Mouse (Mus musculus) brain, embryonic 14.5 days (tissue): ENCODE data around the gene Slc10a2. TPM values are rescaled to one million over a fixed set of nuclear protein-coding genes. Genes with fewer than 3 reads are reported as not detected.
"Not testable (repeated sequence)": the region's sequence is repeated elsewhere in the genome, so short reads cannot be mapped to it uniquely, and the experiment has no call there.

Source experiments
- DNase-seq: peaks from one replicate; pipeline ENCODE4 v3.0.0-alpha.2; 2011; ENCODE audit warnings: low read depth
- CTCF ChIP-seq: fragments of 200-500 bp; IDR thresholded peaks from 2 replicates; pipeline ENCODE4 v1.5.1; 2012; ENCODE audit warnings: inconsistent platforms, mild to moderate bottlenecking, moderate library complexity, borderline replicate concordance; ENCODE audit not compliant: insufficient read depth, insufficient read length; ENCODE audit errors: extremely low read depth
- POLR2A ChIP-seq: fragments of 200-500 bp; IDR thresholded peaks from 2 replicates; pipeline ENCODE4 v1.6.1; 2012; ENCODE audit warnings: mild to moderate bottlenecking, inconsistent platforms, borderline replicate concordance; ENCODE audit not compliant: poor library complexity, insufficient read depth, insufficient read length, severe bottlenecking; ENCODE audit errors: extremely low read depth
- polyA plus RNA-seq: library from polyadenylated mRNA; depleted of rRNA; stranded (reverse); fragments of >200 nt; gene quantifications from 2 replicates; pipeline ENCODE4 v1.2.3, GENCODE M21; 2012; rRNA removed

Gene Slc10a2
- not detected in 2 replicates for polyA plus RNA-seq

DNA sequence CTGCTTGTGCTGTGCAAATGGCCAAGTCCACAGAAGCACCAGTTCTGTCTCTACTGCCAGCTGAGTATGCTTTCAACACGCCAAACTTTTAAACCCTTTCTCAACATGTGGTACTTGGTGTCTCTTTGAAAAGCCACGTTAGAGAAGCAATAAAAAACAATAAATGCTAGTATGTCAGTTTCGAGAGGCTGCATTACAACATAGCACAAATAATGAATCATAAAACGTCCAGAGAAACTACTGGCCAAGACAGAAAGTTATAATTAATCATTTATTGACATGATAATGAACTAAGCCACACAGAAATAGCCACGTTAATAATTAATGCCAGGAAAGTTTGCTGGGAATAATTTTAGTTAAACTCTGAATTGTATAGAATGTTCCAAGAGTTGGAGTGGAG lies at the start of gene Slc10a2:
Gene Slc10a2, minus strand, starts transcription at position 166 of the 400 bp plus-strand sequence.
- TF ChIP-seq POLR2A = no peak
- TF ChIP-seq CTCF = no peak

DNA sequence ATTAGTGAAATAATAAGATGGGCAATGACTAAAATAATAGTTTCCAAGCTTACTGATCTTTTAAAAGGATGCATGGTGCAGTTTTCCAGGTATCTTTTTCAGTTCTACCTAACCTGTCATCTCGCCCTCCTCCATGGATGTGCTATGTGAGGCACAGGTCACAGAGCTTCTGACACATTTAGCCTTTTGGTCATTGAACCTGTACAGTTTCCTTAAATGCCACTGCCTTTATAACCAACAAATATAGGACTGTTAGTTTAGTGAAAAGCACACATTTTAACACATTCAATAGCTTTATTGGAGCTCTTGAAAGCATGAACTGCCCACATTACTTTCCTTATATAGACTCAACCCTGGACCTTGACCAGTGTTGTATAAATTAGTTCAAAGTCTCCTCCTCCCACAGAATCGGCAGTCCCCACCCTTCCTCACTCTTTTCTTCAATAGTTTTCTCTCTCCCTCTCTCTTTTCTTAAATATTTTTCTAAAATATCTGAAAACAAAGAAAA lies 24.2 kb upstream of the Slc10a2 start:
- no peak for DNase-seq
- TF ChIP-seq POLR2A (no peak), CTCF (no peak)

More for the DNA sequence above, at the start of gene Slc10a2:
- DNase-seq = no peak

DNA sequence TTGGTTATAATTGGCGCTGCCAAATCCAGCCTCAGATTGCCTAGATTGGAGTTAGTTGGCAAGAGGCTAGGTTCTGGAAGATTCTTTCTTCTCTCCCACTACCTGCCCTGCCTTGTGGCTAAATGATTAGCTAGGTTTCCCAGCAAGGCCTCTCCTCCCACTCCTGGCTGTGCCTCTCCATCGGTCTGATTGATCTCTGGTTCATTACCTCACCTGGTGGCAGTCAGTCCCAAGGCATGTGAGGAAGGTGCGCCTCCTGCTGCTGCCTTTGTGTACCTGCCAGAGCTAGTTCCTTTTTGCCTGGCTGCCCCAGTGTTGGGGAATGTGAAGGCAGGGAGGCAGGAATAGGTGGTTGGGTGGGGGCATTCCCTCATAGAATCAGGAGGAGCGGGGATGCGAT lies 1.7 kb upstream of the Slc10a2 start:
- DNase-seq = no peak
- no peak for TF ChIP-seq CTCF
- TF ChIP-seq POLR2A = no peak

DNA sequence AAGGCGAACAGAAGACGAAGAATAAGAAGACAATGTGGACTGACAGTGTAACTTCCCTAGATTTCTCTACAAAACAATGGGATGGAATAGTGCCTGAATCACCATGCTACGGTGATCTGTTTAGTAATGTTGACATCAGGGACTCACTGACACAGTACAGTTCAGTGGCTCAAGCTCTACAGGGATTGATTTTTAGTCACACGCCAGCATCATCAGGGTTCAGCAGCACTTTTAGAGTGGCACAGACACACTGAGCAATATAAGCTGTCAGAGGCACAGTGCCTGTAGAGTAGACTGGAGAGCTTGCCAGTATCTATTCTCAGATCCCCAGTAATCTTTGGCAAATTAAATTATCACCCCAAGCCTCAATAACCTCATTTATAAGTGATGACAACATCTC lies 9.8 kb downstream of the Slc10a2 start:
- no peak for TF ChIP-seq CTCF
- TF ChIP-seq POLR2A = no peak
- DNase-seq = peak; percentile 16

DNA sequence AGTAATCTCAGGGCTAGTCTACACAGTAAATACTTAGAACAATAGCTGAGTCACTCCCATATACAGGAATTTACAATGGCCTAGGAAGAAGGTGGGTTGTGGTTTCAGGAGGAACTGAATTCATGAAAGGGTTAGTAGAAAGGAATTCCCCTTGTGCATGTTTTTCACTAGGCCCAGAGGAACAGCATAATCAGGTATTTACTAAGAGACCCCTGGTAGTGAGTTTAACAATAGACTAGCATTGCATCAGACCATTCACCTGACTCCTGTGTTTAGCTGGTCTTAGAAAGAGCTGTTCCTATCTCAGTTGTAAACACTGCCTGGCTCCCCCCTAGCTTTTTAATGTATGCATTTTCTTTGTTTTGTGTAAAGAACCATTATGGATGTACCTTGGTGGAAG lies 11.2 kb downstream of the Slc10a2 start:
- DNase-seq = not testable (repeated sequence)

DNA sequence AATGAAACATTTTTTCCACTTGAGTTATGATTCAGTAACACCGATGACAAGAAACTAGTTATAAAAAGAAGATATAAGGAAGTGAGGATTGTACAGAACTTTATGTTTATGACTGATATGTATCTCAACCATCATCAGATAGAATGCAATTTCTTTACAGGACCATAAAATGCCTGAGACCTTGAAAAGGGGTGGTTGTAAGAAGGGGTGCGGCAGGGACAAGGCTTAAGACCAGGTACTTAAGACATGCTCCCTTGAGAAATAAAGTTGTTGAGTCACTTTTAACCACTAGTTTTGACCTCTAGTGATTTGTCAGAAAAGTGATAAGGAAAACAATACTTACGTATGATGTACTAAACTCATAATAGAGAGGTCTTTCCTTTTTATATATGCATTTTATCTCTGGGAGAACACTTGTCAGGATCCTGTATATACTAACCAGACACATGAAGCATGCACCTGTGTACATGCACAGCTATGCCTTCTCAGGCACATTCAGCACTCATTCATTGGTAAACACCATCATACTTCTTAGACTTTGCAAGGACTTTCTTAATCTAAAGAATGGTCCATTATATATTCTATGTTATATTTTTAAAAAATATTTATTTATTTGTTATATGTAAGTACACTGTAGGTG lies 31.4 kb downstream of the Slc10a2 start:
- no peak for DNase-seq
- no peak for TF ChIP-seq POLR2A
- TF ChIP-seq CTCF = no peak

DNA sequence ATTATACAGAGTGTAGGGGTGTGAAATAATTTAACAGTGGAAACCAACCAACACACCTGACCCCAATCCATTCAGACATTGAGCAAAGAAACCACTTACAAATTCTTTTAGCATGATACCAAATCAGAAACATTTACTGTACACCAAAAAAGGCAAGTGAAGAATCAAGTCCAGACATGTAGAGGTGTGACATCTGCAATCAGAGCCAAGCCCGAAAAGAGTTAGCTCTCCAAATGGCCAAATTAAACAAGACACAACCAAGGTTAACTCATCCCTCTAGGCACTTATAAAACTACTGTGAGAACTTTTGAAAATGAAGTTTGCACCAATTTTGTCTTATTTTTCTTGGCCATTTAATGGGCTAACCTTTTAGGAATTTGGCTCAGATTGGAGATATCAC lies 46.3 kb downstream of the Slc10a2 start:
- TF ChIP-seq CTCF (no peak), POLR2A (no peak)
- DNase-seq = no peak

DNA sequence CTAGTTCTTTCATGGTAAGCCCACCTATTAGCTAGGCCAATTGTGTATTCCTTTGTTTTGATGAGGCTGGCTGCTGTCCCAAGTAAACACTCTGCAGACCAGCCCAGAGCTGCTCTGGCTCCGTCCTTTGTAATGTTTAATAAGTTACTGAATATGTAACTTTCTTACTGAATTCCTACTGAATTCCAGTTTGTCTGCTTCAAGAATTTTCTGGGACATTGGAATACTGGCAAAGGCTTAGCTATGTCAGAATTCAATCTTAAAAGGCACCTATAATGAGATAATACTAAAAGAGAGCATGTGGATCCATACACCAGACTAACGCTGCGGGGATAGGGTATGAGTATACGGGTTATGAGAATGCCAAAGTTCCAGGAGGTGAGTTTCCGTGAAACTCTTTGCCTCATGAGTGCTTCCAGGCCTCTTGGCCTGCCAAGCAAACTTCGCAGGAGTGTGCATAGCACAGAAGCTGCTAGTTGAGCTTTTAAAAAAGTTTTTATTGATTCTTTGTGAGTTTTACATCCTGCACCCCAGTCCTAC lies 60.7 kb downstream of the Slc10a2 start:
- DNase-seq = not testable (repeated sequence)

DNA sequence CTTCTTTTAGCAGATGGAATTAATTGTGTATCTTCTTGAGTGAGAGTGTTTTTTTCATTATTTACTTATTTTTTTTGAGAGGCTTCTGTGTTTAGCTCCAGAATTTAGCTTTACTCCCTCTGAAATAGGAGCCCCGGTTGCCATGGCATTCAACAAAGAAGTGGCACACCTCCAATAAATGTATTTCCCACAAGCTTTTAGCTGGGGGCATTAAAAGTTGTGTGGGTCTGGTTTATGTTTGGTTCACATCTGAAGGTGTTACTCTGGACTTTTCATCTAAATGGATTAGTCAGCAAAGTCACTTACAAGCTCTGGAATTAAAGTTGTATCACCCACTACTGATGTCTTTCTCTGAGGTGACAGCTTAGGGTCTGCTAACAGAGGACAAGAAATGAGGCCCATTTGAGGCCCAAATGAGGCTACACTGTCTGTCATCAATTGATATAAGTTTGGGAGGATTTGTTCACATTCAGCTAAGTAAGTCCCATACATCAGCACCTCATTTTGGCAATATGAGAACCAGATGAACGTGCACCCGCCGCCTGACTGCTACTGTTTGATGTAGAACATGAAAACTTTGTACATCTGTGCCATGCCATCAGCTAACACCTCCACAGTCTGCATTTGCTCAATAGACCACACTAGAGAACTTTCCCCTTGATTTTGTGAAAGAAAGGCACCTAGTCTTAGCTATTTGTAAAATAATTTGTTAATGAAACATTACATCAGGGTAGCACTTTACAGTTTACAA lies 66.2 kb downstream of the Slc10a2 start:
- DNase-seq = no peak
- TF ChIP-seq CTCF (no peak), POLR2A (no peak)
